Mouse (Mus musculus): ENCODE measurements around the gene Rab11a. TPM values are rescaled to one million over a fixed set of nuclear protein-coding genes. Genes with fewer than 3 reads are reported as not detected.

Gene Rab11a
- polyA plus RNA-seq, 2 experiments: 243 to 434 TPM

DNA sequence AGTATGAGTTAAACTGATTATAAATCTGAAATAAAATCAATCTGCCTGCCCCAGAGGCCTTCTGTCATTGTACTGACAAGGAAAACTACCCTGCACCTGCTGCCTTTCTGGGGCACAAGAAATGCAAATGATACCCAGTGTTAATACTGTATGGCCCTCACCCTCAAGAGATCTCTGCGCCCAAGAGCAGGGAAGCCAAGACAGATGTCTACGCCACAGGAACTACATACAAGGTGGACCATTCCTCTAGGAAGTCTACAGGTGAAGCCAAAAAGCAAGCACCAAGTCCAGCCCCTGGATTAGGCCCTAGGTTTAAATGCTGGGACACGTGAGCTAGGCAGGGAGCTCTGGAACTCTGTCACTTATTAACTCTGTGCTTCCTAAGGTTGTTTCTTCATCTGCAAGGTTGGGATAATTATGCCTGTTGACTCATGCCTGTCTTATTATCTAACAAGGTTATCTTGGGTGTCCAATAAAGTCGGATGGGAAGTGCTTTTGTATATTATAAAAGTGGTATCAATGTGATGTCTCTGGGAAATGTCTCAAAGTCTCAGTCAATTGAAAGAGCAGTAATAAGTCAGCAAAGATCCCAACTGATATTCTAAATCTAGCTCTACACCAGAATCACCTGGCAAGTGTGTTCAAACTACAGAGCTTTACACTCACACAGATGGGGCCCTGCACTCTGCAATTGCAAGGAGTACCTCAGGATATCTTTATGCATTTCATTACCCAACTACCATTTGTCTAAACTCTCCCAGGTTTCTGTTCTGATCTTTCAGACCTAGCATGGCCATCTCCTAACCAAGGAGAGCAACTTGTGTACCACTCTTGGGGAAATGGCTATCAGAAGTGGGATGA, 36.9 kb downstream of the Rab11a start:
- ATAC-seq (ENCODE audit: low FRiP score, low read depth): no peak
- Histone ChIP-seq H3K36me3 (ENCODE audit: control insufficient read depth, insufficient read depth, low read length) (peaks cover 13% of the 10 kb centered on the region), H3K9me3 (ENCODE audit: control insufficient read depth, low read length) (no peaks in the 10 kb centered on the region), H3K4me1 (ENCODE audit: control insufficient read depth, insufficient read depth, low read length) (no peaks in the 10 kb centered on the region), H3K27me3 (ENCODE audit: control insufficient read depth, insufficient read depth, low read length) (no peaks in the 10 kb centered on the region), H3K4me3 (replicated peaks; ENCODE audit: low read length) (no peak overlapping the region), H3K4me2 (replicated peaks; ENCODE audit: low read depth, low read length, severe bottlenecking) (no peak overlapping the region), H3K27ac (replicated peaks; ENCODE audit: low read depth, low read length) (no peak overlapping the region), H3K9ac (ENCODE audit: low read depth, low read length, severe bottlenecking) (no peak overlapping the region)
- 85% methylated on average over 4 of the region's 4 CpGs for WGBS
- no peak for TF ChIP-seq POLR2A (IDR thresholded peaks at IDR 0.05; ENCODE audit: borderline replicate concordance, extremely low read depth, insufficient read depth, insufficient read length)
- no peak for DNase-seq (ENCODE audit: low spot score)

DNA sequence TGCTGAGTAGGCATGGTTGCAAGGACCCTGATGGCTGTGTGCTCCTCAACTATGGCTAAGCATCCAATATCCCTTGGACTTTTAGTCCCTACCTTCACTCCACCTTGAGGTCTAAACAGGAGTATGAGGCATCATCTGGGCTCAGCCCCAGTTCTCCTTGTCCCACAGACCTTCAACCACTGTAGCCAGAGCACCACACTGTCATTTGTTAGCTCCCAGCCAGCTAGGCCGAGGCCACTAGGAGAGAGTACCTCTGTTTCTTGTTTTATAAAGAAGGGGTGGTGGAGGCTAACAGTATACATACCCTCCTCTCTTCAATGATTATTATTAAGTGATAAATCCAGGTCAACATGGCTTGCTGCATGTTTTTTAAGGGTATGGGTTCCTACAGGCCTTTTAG, 39.0 kb downstream of the Rab11a start:
- H3K27me3 ChIP-seq (ENCODE audit: control insufficient read depth, insufficient read depth, low read length): no peaks in the 10 kb centered on the region
- H3K36me3 ChIP-seq (ENCODE audit: control insufficient read depth, insufficient read depth, low read length): peaks cover 9% of the 10 kb centered on the region; the same call in 1 of the 2 replicates
- no peak overlapping the region for H3K27ac ChIP-seq (replicated peaks; ENCODE audit: low read depth, low read length)
- no peak overlapping the region for H3K4me3 ChIP-seq (replicated peaks; ENCODE audit: low read length)
- H3K4me1 ChIP-seq (ENCODE audit: control insufficient read depth, insufficient read depth, low read length): no peaks in the 10 kb centered on the region
- TF ChIP-seq POLR2A (IDR thresholded peaks at IDR 0.05; ENCODE audit: borderline replicate concordance, extremely low read depth, insufficient read depth, insufficient read length): no peak
- no peaks in the 10 kb centered on the region for H3K9me3 ChIP-seq (ENCODE audit: control insufficient read depth, low read length)
- H3K4me2 ChIP-seq (replicated peaks; ENCODE audit: low read depth, low read length, severe bottlenecking): no peak overlapping the region
- H3K9ac ChIP-seq (ENCODE audit: low read depth, low read length, severe bottlenecking): no peak overlapping the region
- 97% methylated on average over 1 of the region's 1 CpGs for WGBS
- ATAC-seq (ENCODE audit: low FRiP score, low read depth): no peak
- no peak for DNase-seq (ENCODE audit: low spot score)

DNA sequence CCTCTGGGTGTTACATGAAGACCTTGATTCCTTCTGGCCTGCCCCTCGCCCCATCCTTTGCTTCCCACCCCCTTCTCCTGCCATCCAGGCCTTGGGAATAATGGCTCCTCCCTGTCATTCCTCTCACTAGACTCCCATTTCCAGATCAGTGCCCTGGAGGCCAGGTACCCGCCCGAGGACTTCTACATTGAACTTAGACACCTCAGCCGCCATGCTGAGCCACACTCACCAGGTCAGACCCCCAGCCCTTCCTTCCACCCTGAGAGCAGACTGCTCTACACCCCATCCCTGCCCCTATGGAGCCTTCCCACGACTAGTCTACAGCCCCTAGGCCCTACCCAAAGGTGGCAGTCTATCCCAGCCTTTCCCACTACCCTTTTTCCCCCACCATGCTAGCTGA, 39.9 kb downstream of the Rab11a start:
- ATAC-seq (ENCODE audit: low FRiP score, low read depth): no peak
- DNase-seq (ENCODE audit: low spot score): no peak
- Histone ChIP-seq H3K27me3 (ENCODE audit: control insufficient read depth, insufficient read depth, low read length) (no peaks in the 10 kb centered on the region), H3K9ac (ENCODE audit: low read depth, low read length, severe bottlenecking) (no peak overlapping the region), H3K27ac (replicated peaks; ENCODE audit: low read depth, low read length) (no peak overlapping the region), H3K4me2 (replicated peaks; ENCODE audit: low read depth, low read length, severe bottlenecking) (no peak overlapping the region), H3K36me3 (ENCODE audit: control insufficient read depth, insufficient read depth, low read length) (peaks cover 9% of the 10 kb centered on the region; the same call in 1 of the 2 replicates), H3K4me1 (ENCODE audit: control insufficient read depth, insufficient read depth, low read length) (no peaks in the 10 kb centered on the region), H3K9me3 (ENCODE audit: control insufficient read depth, low read length) (no peaks in the 10 kb centered on the region), H3K4me3 (replicated peaks; ENCODE audit: low read length) (no peak overlapping the region)
- TF ChIP-seq POLR2A (IDR thresholded peaks at IDR 0.05; ENCODE audit: borderline replicate concordance, extremely low read depth, insufficient read depth, insufficient read length): no peak
- WGBS: 92% methylated on average over 5 of the region's 5 CpGs

DNA sequence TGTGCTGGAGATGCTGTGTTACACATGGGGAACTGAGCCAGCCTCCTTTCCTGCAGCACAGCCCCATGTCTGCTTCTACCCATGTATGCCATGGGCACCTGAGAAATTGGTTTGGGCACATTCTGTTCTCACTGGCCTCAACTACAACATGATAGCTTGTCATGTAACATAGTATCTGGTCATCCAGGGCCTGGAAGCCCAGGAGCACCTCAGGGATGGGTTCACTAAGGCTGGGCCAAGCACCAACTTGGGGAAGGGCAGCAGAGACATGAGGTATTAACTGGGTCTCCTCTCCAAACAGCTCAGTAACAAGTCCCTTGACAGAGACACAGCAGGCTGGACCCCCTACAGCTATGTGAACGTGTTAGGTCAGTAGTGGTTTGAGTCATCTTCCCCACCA, 40.6 kb downstream of the Rab11a start:
- H3K9ac ChIP-seq (ENCODE audit: low read depth, low read length, severe bottlenecking): no peak overlapping the region
- no peak overlapping the region for H3K4me2 ChIP-seq (replicated peaks; ENCODE audit: low read depth, low read length, severe bottlenecking)
- H3K36me3 ChIP-seq (ENCODE audit: control insufficient read depth, insufficient read depth, low read length): peaks cover 9% of the 10 kb centered on the region; the same call in 1 of the 2 replicates
- WGBS: 74% methylated on average over 1 of the region's 1 CpGs
- no peak for ATAC-seq (ENCODE audit: low FRiP score, low read depth)
- TF ChIP-seq POLR2A (IDR thresholded peaks at IDR 0.05; ENCODE audit: borderline replicate concordance, extremely low read depth, insufficient read depth, insufficient read length): no peak
- DNase-seq (ENCODE audit: low spot score): no peak
- H3K27ac ChIP-seq (replicated peaks; ENCODE audit: low read depth, low read length): no peak overlapping the region
- no peak overlapping the region for H3K4me3 ChIP-seq (replicated peaks; ENCODE audit: low read length)
- no peaks in the 10 kb centered on the region for H3K9me3 ChIP-seq (ENCODE audit: control insufficient read depth, low read length)
- H3K4me1 ChIP-seq (ENCODE audit: control insufficient read depth, insufficient read depth, low read length): no peaks in the 10 kb centered on the region
- no peaks in the 10 kb centered on the region for H3K27me3 ChIP-seq (ENCODE audit: control insufficient read depth, insufficient read depth, low read length)

DNA sequence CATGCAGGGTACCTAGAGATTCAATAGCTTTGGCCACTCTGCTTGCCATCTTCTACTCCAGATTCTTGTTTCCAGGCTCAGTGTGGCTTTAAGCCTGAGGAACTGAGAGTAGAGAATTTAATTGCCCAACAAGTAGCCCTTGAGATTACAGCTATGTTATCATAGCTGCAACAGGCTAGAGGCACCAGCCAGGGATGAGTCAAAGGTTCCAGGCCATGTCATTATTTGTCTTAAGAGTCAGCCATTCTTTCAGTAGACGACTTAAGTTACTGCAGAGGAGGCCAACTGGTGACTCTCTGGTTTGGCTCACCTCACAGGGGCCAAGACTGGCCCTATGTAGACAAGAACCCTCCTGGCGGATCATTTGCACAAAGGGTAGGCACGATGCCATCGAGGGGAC, 41.2 kb downstream of the Rab11a start:
- Histone ChIP-seq H3K4me2 (replicated peaks; ENCODE audit: low read depth, low read length, severe bottlenecking) (no peak overlapping the region), H3K27ac (replicated peaks; ENCODE audit: low read depth, low read length) (no peak overlapping the region), H3K4me1 (ENCODE audit: control insufficient read depth, insufficient read depth, low read length) (no peaks in the 10 kb centered on the region), H3K9ac (ENCODE audit: low read depth, low read length, severe bottlenecking) (no peak overlapping the region), H3K27me3 (ENCODE audit: control insufficient read depth, insufficient read depth, low read length) (no peaks in the 10 kb centered on the region), H3K4me3 (replicated peaks; ENCODE audit: low read length) (no peak overlapping the region), H3K36me3 (ENCODE audit: control insufficient read depth, insufficient read depth, low read length) (peaks cover 9% of the 10 kb centered on the region; the same call in 1 of the 2 replicates), H3K9me3 (ENCODE audit: control insufficient read depth, low read length) (no peaks in the 10 kb centered on the region)
- no peak for DNase-seq (ENCODE audit: low spot score)
- 94% methylated on average over 4 of the region's 4 CpGs for WGBS
- no peak for TF ChIP-seq POLR2A (IDR thresholded peaks at IDR 0.05; ENCODE audit: borderline replicate concordance, extremely low read depth, insufficient read depth, insufficient read length)
- ATAC-seq (ENCODE audit: low FRiP score, low read depth): no peak
